Mouse (Mus musculus): ENCODE measurements around the gene Iffo2. TPM values are rescaled to one million over a fixed set of nuclear protein-coding genes. Genes with fewer than 3 reads are reported as not detected.

The Iffo2 gene
- polyA plus RNA-seq, 1 experiment from 2014 or later = 2.5 TPM

GRCm38 (mm10) chr4:139611542-139611953 is 81.2 kb downstream of the Iffo2 start:
- H3K27ac ChIP-seq (ENCODE audit: low read depth, low read length) = no peak overlapping the region
- ATAC-seq (replicated peaks; ENCODE audit: low FRiP score) = no peak
- no peak overlapping the region for H3K4me3 ChIP-seq (ENCODE audit: low read depth, low read length)
- no peaks in the 10 kb centered on the region for H3K27me3 ChIP-seq (ENCODE audit: control insufficient read depth, insufficient read depth, low read length)
- H3K36me3 ChIP-seq (ENCODE audit: control insufficient read depth, insufficient read depth, low read length) = peaks cover 8% of the 10 kb centered on the region
- 4% methylated on average over 10 of the region's 10 CpGs for WGBS
- 0 out of 2 replicates have a peak, but pooled peaks cover 2% of the 10 kb centered on the region for H3K4me1 ChIP-seq (replicated peaks; ENCODE audit: control insufficient read depth, insufficient read depth, low read length)
- DNase-seq (ENCODE audit: low spot score) = peak; percentile 87
- H3K9me3 ChIP-seq (ENCODE audit: control insufficient read depth, low read length) = no peaks in the 10 kb centered on the region; the same call in 1 of the 2 replicates
- H3K9ac ChIP-seq (ENCODE audit: low read length) = no peak overlapping the region
- H3K4me2 ChIP-seq (ENCODE audit: low read depth, low read length, severe bottlenecking) = peak overlapping the region; percentile 36; the same call in 1 of the 2 replicates

- no peak for ATAC-seq (replicated peaks; ENCODE audit: low FRiP score)
Observed at GRCm38 (mm10) chr4:139614524-139615260, 84.3 kb downstream of the Iffo2 start.

GRCm38 (mm10) chr4:139616276-139617000 is 86.1 kb downstream of the Iffo2 start:
- peaks cover 8% of the 10 kb centered on the region for H3K36me3 ChIP-seq (ENCODE audit: control insufficient read depth, insufficient read depth, low read length)
- WGBS = 7% methylated on average over 24 of the region's 24 CpGs
- 0 out of 2 replicates have a peak, but pooled peaks cover under 1% of the 10 kb centered on the region for H3K4me1 ChIP-seq (replicated peaks; ENCODE audit: control insufficient read depth, insufficient read depth, low read length)
- H3K9ac ChIP-seq (ENCODE audit: low read length) = peak overlapping the region; percentile 64
- peak; percentile 74 for DNase-seq (ENCODE audit: low spot score)
- peak overlapping the region; percentile 43 for H3K4me3 ChIP-seq (ENCODE audit: low read depth, low read length)
- no peaks in the 10 kb centered on the region; the same call in 1 of the 2 replicates for H3K9me3 ChIP-seq (ENCODE audit: control insufficient read depth, low read length)
- ATAC-seq (replicated peaks; ENCODE audit: low FRiP score) = peak; percentile 86
- H3K27ac ChIP-seq (ENCODE audit: low read depth, low read length) = 0 out of 2 replicates have a peak overlapping the region, but pooled peaks have one; percentile 8
- peak overlapping the region; percentile 60 for H3K4me2 ChIP-seq (ENCODE audit: low read depth, low read length, severe bottlenecking)
- H3K27me3 ChIP-seq (ENCODE audit: control insufficient read depth, insufficient read depth, low read length) = no peaks in the 10 kb centered on the region

More at GRCm38 (mm10) chr4:139614524-139615260, 84.3 kb downstream of the Iffo2 start:
- DNase-seq (ENCODE audit: low spot score) = no peak
- peaks cover 8% of the 10 kb centered on the region for H3K36me3 ChIP-seq (ENCODE audit: control insufficient read depth, insufficient read depth, low read length)
- no peaks in the 10 kb centered on the region; the same call in 1 of the 2 replicates for H3K9me3 ChIP-seq (ENCODE audit: control insufficient read depth, low read length)
- no peaks in the 10 kb centered on the region for H3K27me3 ChIP-seq (ENCODE audit: control insufficient read depth, insufficient read depth, low read length)
- H3K4me2 ChIP-seq (ENCODE audit: low read depth, low read length, severe bottlenecking) = no peak overlapping the region
- 90% methylated on average over 21 of the region's 21 CpGs for WGBS
- 0 out of 2 replicates have a peak, but pooled peaks cover 2% of the 10 kb centered on the region for H3K4me1 ChIP-seq (replicated peaks; ENCODE audit: control insufficient read depth, insufficient read depth, low read length)
- H3K4me3 ChIP-seq (ENCODE audit: low read depth, low read length) = no peak overlapping the region
- no peak overlapping the region for H3K27ac ChIP-seq (ENCODE audit: low read depth, low read length)
- H3K9ac ChIP-seq (ENCODE audit: low read length) = no peak overlapping the region

GRCm38 (mm10) chr4:139617001-139617364 is 86.6 kb downstream of the Iffo2 start:
- Histone ChIP-seq H3K4me1 (replicated peaks; ENCODE audit: control insufficient read depth, insufficient read depth, low read length) (no peaks in the 10 kb centered on the region), H3K4me2 (ENCODE audit: low read depth, low read length, severe bottlenecking) (peak overlapping the region; percentile 60), H3K36me3 (ENCODE audit: control insufficient read depth, insufficient read depth, low read length) (peaks cover 8% of the 10 kb centered on the region), H3K4me3 (ENCODE audit: low read depth, low read length) (peak overlapping the region; percentile 43), H3K27ac (ENCODE audit: low read depth, low read length) (no peak overlapping the region), H3K27me3 (ENCODE audit: control insufficient read depth, insufficient read depth, low read length) (no peaks in the 10 kb centered on the region), H3K9ac (ENCODE audit: low read length) (peak overlapping the region; percentile 64; the same call in 1 of the 2 replicates), H3K9me3 (ENCODE audit: control insufficient read depth, low read length) (no peaks in the 10 kb centered on the region; the same call in 1 of the 2 replicates)
- ATAC-seq (replicated peaks; ENCODE audit: low FRiP score) = no peak
- DNase-seq (ENCODE audit: low spot score) = no peak
- 52% methylated on average over 3 of the region's 3 CpGs for WGBS

GRCm38 (mm10) chr4:139619765-139620164 is 89.4 kb downstream of the Iffo2 start:
- Histone ChIP-seq H3K9ac (ENCODE audit: low read length) (no peak overlapping the region), H3K9me3 (ENCODE audit: control insufficient read depth, low read length) (no peaks in the 10 kb centered on the region), H3K36me3 (ENCODE audit: control insufficient read depth, insufficient read depth, low read length) (no peaks in the 10 kb centered on the region; the same call in 1 of the 2 replicates), H3K4me1 (replicated peaks; ENCODE audit: control insufficient read depth, insufficient read depth, low read length) (peaks cover 3% of the 10 kb centered on the region; the same call in 1 of the 2 replicates), H3K4me2 (ENCODE audit: low read depth, low read length, severe bottlenecking) (no peak overlapping the region), H3K27ac (ENCODE audit: low read depth, low read length) (no peak overlapping the region), H3K4me3 (ENCODE audit: low read depth, low read length) (no peak overlapping the region), H3K27me3 (ENCODE audit: control insufficient read depth, insufficient read depth, low read length) (no peaks in the 10 kb centered on the region)
- WGBS = 77% methylated on average over 6 of the region's 6 CpGs
- ATAC-seq (replicated peaks; ENCODE audit: low FRiP score) = no peak
- no peak for DNase-seq (ENCODE audit: low spot score)

- WGBS = 2% methylated on average over 36 of the region's 38 CpGs
- DNase-seq (ENCODE audit: low spot score) = peak; percentile 94
- peak within 1 kb of the TSS; percentile 64 for H3K4me3 ChIP-seq (ENCODE audit: low read depth, low read length)
- H3K4me2 ChIP-seq (ENCODE audit: low read depth, low read length, severe bottlenecking) = peak within 1 kb of the TSS; percentile 87
- peak within 1 kb of the TSS; percentile 72 for H3K9ac ChIP-seq (ENCODE audit: low read length)
- peak within 1 kb of the TSS; percentile 57; the same call in 1 of the 2 replicates for H3K27ac ChIP-seq (ENCODE audit: low read depth, low read length)
- no peaks in the 10 kb centered on the region for H3K36me3 ChIP-seq (ENCODE audit: control insufficient read depth, insufficient read depth, low read length)
- peaks cover 3% of the 10 kb centered on the region; the same call in 1 of the 2 replicates for H3K4me1 ChIP-seq (replicated peaks; ENCODE audit: control insufficient read depth, insufficient read depth, low read length)
- peak; percentile 100 for ATAC-seq (replicated peaks; ENCODE audit: low FRiP score)
- H3K9me3 ChIP-seq (ENCODE audit: control insufficient read depth, low read length) = no peaks in the 10 kb centered on the region
- no peaks in the 10 kb centered on the region for H3K27me3 ChIP-seq (ENCODE audit: control insufficient read depth, insufficient read depth, low read length)
Observed at GRCm38 (mm10) chr4:139622373-139623282, 92.3 kb downstream of the Iffo2 start, which contains the start of gene Aldh4a1. Gene Aldh4a1 (plus strand): TSS chr4:139622866.

GRCm38 (mm10) chr4:139623434-139624115 is 93.2 kb downstream of the Iffo2 start:
- H3K4me2 ChIP-seq (ENCODE audit: low read depth, low read length, severe bottlenecking) = peak overlapping the region; percentile 87
- peak overlapping the region; percentile 72 for H3K9ac ChIP-seq (ENCODE audit: low read length)
- H3K4me1 ChIP-seq (replicated peaks; ENCODE audit: control insufficient read depth, insufficient read depth, low read length) = peaks cover 3% of the 10 kb centered on the region; the same call in 1 of the 2 replicates
- no peaks in the 10 kb centered on the region for H3K36me3 ChIP-seq (ENCODE audit: control insufficient read depth, insufficient read depth, low read length)
- H3K9me3 ChIP-seq (ENCODE audit: control insufficient read depth, low read length) = no peaks in the 10 kb centered on the region
- no peaks in the 10 kb centered on the region for H3K27me3 ChIP-seq (ENCODE audit: control insufficient read depth, insufficient read depth, low read length)
- ATAC-seq (replicated peaks; ENCODE audit: low FRiP score) (no peak), DNase-seq (ENCODE audit: low spot score) (no peak)
- WGBS = 31% methylated on average over 21 of the region's 21 CpGs
- H3K27ac ChIP-seq (ENCODE audit: low read depth, low read length) = no peak overlapping the region
- H3K4me3 ChIP-seq (ENCODE audit: low read depth, low read length) = peak overlapping the region; percentile 64

Measured in forebrain, embryonic 11.5 days (tissue).